Mouse (Mus musculus) cerebellum, adult 9-10 months (tissue): Measurements from ENCODE around the gene Bcor.
A peak's percentile ranks its signal among the peaks of the same experiment; 100 is the strongest.

Experiments used
- DNase-seq: peaks from one replicate; pipeline ENCODE4 v3.0.0; 2022

Gene Bcor

DNA sequence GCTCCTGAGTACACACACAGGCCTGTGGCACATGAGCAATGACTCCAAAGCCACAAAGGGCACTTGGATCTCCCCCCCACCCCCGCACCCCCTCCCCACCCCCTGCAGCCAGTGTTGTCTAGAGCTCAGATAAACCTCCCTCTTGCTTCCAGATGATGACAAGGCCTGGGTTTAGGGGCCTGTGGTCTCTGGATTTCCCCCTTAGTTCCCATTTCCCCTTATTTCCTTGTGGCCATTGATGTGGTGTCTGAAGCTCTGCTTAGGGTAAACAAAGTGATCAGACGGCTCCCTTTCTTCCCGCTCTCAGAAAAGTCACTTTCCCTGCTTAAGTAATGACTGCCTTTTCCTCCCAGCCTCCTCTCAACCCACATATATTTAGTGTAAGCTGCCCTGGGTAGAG, 35.6 kb downstream of the Bcor start:
- no peak for DNase-seq

- no peak for DNase-seq
Observed at GRCm38 (mm10) chrX:12123687-12124087, 36.5 kb downstream of the Bcor start.

- DNase-seq = no peak
Observed at GRCm38 (mm10) chrX:12122594-12123331, 37.4 kb downstream of the Bcor start.

DNA sequence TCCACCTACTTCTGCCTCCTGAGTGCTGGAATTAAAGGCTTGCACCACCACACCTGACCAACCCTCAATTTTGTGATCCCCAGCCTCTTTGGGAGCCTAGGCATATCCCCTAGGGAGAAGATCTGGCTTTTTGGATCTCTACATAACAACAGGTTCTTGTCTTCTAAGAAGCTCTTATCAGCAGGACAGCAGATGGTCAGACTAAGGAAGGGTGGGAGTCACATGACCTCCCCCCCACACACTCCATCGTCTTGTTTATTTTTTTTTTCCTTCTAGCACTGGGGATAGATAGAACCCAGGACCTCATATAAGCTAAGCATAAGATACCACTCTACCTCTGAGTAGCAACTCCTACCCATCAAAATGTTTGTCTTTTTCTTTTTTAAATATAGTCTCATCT, 40.7 kb downstream of the Bcor start:
- DNase-seq = no peak

DNA sequence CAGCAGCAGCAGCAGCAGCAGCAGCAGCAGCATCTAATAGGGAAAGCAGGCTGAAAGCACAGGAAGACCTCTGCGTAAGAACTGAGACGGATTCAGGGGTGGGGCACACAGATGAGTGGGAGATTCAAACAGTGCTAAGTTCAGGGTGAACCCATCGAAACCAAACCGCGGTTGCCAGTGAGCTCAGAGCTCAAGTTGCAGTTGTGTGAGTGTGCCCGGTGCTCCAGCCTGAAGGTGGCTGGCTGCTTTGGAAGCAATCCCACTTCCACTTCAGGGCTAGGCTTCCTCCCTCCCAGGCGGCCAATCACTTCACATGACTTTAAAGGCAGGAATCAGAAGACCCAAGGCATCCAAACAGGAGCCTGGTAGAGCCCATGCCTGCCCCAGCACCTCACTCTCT, 44.0 kb downstream of the Bcor start:
- DNase-seq = no peak

DNA sequence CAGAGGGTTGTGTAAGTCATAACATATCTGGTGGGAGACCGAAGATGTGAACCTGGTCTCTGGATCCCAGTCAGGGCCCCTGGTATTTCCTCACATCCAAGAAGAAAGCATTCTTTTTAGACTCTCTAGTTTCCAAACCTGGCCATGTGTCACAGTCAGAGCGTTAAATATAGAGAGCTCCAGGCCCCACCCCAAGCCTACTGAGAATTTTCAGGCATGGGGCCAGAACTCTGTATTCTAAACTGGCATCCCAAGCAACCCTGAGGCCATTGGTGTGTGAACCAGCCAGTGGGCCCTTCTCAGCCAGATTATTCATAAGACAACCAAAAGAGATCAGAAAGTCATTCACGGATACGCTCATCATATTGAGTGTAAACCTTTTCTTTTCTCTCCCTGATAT, 48.0 kb downstream of the Bcor start:
- DNase-seq = no peak

DNA sequence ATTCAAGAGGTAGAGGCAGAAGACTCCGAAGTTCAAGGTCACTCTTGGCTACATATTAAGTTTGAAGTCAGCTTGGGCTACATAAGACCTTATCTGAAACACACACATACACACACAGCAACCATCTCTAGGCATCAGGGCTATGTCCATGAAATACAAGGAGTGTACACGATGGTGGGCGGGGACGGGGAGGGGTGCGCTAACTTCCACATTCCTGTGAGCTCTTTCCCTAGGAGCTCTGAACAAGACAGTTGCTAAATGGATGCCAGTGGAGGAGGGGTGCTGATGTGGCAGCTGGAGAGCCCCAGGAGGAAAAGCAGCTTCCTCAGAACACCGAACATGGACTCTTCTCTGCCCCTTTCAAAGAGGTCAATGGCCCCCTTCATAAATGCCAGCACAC, 49.6 kb downstream of the Bcor start:
- no peak for DNase-seq

- DNase-seq = no peak
Observed at GRCm38 (mm10) chrX:12105358-12105757, 54.8 kb downstream of the Bcor start.

- no peak for DNase-seq
Observed at GRCm38 (mm10) chrX:12096783-12097526, 63.2 kb downstream of the Bcor start.

GRCm38 (mm10) chrX:12093371-12093770, 66.8 kb downstream of the Bcor start:
- no peak for DNase-seq

DNA sequence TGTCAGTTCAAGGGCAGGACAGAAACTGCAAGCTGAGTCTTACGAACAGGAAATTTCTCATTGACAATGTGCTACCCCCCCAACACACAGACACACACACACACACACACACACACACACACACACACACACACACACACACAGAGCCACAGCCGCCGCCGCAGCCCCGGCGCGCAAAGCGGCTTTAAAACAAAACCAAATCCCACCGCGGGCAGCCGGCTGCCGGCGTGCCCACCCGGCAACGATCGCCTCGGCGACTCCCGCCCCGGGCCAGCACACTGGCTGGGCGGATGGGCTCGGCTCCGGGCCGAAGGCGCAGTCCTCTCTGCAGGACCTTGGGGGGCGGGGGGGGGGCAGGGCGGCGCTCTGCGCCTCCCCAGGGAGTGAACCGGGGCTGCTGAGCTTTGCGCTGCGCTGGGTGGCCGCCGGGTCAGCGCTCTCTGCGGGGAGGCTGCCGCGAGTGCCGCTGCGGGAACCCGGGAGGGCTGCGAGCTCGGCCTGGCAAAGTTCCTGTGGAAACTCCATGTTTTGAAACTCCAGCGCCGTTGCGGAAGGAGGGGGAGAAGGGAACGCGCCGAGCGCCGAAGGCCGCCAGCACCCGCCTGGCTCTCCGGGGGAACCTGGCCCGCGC, 68.6 kb downstream of the Bcor start:
- no peak for DNase-seq

DNA sequence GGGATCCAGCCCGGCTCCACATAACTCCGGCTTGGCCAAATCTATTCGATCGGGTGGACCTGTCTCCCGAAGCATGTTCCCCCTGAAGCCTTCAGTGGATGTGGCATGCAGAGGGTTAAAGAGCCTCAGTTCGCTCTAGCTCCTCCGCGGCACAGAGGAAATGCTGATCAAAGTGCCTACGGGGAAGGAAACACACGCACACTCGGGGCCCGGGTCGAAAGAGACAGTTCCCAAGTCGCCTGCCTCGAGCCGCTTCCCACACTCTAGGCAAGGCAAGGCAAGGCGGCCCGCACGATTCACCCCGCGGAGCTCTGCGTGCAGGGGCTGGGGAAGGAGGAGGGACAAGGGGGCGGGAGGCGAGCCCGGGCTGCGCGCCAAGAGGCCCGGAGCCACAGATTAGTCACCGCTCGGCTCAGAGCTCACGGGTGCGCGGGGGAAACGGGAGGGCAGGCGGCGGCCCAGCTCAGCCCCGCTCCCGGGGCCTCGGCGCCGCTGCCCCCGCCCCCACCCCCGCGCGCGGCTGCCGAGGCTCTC, 69.2 kb downstream of the Bcor start:
- DNase-seq = peak; percentile 69

- no peak for DNase-seq
Observed at GRCm38 (mm10) chrX:12090151-12090870, 69.8 kb downstream of the Bcor start.

DNA sequence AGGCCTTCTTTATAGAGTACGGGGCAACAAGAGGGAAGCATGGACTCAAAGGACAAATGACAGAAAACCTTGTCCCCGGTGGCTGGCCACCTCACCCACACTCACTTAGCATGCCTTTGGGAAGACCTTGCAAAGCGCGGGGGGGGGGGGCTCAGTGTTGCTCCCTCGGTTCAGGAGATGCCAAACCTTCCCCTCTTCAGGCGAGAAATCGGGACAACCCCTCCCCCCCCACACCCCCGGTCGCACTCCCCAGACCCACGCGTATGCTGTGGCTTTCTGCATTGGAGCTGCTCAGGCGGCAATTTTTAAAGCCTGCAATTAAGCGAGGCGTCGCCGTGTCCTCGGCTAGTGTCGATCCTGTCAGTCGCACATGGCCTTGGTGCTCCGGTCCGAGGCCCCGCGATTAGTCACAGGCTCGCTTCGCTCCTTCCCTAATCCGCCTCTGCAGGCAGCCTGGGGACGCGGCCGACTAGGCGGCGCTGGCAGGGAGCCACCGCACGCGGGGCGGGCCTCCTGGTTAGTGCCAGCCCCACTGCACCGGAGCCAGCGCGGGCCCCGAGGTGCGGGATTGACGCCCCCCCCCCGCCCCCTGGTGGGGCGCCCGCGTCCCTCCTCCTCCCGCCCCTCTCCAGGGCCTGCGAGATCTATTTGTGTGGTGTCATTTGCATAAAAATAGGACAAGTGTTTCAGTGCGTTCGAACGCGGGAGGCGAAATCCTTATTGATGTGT, 70.6 kb downstream of the Bcor start:
- DNase-seq = no peak

GRCm38 (mm10) chrX:12089027-12089340, 71.2 kb downstream of the Bcor start:
- DNase-seq = no peak

GRCm38 (mm10) chrX:12088301-12089026, 71.7 kb downstream of the Bcor start:
- peak; percentile 71 for DNase-seq

DNA sequence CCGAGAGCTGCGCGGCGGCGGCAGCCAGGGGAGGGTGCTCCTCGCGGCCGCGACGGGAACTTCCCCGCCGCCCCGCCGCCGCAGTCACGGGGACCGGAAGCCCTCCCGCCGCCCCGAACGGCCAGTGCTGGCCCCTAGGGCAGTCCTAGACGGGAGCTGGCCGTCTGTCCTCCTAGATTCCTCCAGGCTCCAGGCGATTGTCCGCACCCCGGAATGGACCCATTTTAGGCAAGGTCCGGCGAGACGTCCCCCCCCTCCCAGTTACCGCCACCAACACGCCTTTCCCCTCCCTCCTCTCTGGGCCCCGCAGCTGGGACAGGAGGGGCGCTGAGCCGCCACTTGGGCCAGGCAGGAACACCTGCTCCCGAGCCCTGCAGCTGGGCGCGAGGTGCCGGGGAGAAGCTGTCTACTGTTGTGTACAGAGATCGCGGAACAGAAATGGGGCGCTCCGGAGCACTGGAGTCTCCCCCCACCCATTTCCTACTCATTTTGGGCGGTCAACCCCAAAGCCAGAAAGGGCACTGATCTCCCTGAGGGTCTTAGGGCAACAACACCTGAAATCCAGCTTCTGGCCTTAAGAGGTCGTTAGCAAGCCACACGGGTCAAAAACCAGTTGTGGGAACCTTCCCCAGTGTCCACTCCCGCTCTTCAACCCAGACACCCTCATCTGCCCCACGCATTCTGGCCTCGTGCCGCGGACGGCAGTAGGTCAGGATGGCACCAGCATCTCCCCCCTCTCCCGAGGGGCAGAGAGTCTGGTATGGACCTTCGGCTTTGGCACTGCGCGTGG, 72.4 kb downstream of the Bcor start:
- DNase-seq = no peak

GRCm38 (mm10) chrX:12086674-12087510, 73.3 kb downstream of the Bcor start:
- DNase-seq = no peak

GRCm38 (mm10) chrX:12085949-12086348, 74.2 kb downstream of the Bcor start:
- DNase-seq = no peak

DNA sequence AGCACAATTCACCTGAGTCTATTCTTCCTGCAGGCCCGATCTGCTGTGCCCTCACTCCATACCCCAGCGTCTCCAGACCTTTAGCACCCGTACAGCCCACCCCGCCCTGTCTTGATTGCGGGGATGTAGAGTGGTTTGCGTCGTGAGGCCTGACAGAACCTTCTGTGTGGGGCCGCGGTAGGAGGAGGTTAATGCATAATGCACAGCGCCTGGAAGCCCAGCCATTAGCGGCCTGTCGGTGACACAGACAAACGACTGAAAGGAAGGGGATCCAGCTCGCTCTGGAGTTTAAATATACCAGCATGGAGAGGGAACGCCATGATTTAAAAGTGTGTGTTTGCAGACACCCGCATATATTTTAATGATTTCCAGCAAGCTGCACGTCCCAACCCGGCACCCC, 74.9 kb downstream of the Bcor start:
- no peak for DNase-seq
